Mouse (Mus musculus): ENCODE data around the gene Fan1.

Gene Fan1

DNA sequence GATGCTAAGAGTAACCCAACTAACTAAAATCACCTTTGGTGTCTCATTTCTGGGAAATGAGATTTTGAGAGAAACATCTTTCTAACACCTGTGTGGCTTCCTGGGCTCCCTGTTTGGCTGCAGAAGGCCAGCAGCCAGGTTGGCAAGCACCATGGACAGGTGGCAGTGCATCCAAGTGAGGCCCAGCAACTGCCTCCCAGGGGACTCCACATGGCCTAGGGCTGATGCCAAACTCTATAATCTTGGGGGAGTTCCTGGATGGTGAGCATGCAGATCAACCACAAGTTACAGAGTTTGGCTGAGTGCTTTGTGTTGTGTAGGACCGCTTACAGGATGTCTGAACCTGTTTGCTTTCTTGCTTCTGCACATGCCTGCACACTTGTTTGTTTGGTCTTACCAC is 41.2 kb downstream of the Fan1 start:
- in situ Hi-C loops (cut with MboI, MseI): loop anchor here (10.0 kb wide), 1 partner anchor 222 kb away; no protein-coding TSS in a partner anchor

DNA sequence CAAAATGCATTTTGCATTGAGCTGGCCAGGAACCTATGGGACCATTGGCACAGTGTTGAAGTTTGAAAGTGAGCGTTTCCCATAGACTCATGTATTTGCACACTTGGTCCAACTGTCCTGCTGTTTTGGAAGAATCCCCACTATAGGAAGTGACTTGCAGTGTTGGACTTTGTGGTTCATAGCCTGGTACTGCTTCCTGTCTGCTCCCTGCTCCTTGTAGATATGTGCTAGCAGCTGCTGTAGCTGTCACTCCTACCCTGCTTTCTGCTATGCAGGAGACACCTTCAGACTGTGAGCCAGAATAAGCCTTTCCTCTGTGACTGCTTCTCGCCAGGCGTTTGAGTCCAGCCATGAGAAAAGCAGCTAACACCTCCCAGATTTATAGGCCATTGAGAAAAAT is 42.6 kb downstream of the Fan1 start:
- in situ Hi-C loops (cut with MboI, MseI): loop anchor here (10.0 kb wide), 1 partner anchor 223 kb away; no protein-coding TSS in a partner anchor

DNA sequence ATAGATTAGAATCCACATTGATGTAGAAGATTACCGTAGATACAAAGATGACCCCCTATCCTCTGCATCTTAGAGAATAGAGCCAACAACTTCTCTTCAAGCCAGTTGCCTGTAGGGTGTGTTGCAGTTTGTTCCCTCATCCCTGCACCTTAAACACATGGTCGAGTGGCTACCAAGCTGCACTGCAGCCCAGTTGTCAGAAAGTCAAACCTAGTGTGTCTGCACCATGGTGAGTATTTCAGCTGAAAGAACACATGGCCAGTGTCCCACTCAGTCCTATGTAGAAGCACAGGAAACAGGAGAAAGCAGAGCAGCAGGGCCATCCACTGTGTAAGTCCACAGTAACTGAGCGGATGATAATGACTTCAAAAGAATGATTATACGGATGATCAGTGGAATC is 46.4 kb downstream of the Fan1 start:
- in situ Hi-C loops (cut with MboI, MseI): loop anchor here (10.0 kb wide), 1 partner anchor 573 kb away; no protein-coding TSS in a partner anchor

DNA sequence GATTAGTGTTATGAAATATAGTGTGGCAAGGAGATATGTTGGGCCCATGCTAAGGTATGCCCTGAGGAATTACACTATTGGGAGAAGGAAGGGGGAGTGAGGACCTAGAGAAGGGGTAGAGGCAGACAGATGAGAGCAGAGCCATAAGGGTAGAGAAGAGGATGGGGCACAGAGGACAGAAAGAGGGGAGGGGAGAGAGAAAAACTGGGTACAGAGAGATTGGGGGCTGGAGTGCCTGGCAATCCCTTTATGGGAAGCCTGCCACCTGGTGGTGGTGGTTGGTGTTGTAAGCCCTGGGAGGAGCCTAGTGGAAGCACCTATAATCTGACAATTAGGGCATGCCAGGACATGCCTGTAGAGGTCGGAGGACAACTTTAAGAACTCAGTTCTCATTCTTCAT is 47.0 kb downstream of the Fan1 start:
- in situ Hi-C loops (cut with MboI, MseI): loop anchor here (10.0 kb wide), 1 partner anchor 572 kb away; no protein-coding TSS in a partner anchor

DNA sequence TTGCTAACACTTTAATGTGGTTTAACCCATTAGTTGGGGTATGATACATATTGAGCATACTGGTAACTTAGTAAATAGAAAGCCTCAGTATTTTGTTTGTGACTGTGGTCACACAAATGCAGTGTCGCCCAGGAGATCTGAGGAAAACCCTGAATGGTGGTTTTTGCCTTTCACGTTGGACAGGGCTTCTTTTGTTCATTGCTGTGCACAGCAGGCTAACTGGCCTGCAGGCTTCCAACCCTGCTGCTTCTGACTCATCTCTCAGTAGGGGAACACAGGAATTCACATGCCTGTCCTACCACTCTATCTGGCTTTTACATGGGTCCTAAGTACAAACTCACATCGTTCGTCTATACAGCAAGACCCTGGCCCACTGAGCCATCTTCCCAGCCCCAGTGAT is 52.2 kb downstream of the Fan1 start:
- in situ Hi-C loops (cut with MboI, MseI): loop anchor here (10.0 kb wide), 1 partner anchor 567 kb away; no protein-coding TSS in a partner anchor

DNA sequence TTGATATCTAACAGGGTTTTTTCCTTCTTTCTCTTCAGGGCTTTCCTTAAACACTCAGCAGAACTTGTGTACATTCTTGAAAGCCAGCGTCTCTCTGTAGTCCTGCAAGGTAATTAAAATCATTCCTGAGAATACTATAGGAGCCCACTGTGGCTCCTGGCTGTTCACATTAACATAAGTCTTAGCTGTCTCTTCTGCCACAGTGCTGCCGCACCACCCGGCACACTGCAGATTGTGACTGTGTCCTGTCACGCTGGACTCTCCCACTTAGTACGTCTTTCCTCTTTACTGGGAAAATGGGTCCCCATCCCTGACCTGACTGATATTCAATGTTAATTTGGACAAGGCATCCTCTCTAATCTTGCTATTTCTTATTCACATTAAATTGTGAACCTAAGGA is 52.8 kb downstream of the Fan1 start:
- in situ Hi-C loops (cut with MboI, MseI): loop anchor here (10.0 kb wide), 1 partner anchor 566 kb away; no protein-coding TSS in a partner anchor

DNA sequence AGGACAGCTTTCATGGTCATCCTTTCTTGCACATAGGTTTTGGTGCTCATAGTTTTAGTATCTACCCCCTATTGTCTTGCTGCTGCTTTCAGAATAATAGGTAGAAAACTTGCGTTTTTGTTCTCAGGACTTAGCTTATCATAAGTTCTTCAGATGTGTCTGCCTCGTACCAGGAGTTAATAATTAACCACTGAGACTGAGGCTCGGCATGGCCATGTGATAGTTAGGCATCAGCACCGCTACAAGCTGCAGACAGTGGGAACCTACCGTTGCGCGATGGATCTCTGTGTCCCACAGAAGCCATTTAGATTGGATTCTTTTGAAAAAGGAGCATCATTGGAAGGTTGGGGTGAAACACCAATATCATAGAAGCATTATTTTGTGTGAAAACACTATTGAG is 61.1 kb downstream of the Fan1 start:
- in situ Hi-C loops (cut with MboI, MseI): no loop called here

DNA sequence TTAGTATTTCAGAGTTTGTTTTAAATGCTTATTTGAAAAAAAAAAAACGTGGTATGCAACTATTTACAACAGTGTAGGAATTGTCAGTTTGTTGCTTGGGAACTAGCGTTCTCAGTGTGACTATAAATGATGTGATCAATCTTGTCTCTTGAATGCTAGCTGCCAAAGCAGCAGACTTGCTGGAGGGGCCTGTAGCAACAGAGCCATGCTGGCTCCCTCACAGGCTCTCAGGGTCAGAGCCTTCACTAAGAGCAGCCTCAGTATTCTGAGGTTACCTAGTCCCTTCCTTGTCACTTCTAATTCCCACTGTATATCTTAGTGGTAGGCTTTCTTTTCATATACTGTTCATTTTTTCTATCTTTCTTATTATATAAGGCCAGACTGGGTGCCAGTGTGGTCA is 63.1 kb downstream of the Fan1 start:
- in situ Hi-C loops (cut with MboI, MseI): no loop called here

DNA sequence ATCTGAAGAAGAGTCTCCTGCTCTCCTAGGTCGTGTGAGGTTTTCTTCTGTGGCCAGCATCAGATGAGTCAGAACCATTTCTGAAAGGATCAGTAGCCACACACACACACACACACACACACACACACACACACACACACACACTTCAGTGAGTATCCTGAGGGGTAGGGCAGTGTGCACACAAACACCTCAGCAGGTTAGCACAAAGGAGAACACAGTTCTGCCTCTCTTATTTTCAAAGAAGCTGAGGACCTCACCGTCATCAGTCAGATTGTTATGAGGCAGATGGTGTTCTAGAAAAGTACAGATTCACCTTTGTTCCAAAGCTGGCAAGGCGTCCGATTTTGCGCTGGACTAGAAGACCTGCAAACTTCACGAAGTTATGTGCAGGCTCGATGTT is 63.7 kb downstream of the Fan1 start:
- in situ Hi-C loops (cut with MboI, MseI): no loop called here

Data from T-helper 1 cell (primary cell).